Mouse (Mus musculus) liver, embryonic 12.5 days (tissue): Measurements from ENCODE around the gene Mllt10. TPM values are rescaled to one million over a fixed set of nuclear protein-coding genes. Genes with fewer than 3 reads are reported as not detected.

Source experiments
- ATAC-seq: fragments of 200-750 bp; cut with Nextera tagmentation; 2 replicates; pipeline ENCODE4 v1.8.0; 2017; ENCODE audit warnings: moderate number of reproducible peaks, mild to moderate bottlenecking, moderate library complexity
- H3K27ac ChIP-seq: fragments of 300-500 bp; sonication (generic); 2 replicates; pipeline ENCODE4 v1.5.1; 2016; ENCODE audit warnings: mild to moderate bottlenecking
- H3K27me3 ChIP-seq: fragments of 300-500 bp; sonication (generic); replicated peaks from 2 replicates; pipeline ENCODE4 v1.6.1; 2016; ENCODE audit warnings: mild to moderate bottlenecking, moderate library complexity
- H3K36me3 ChIP-seq: fragments of 300-500 bp; sonication (generic); 2 replicates; pipeline ENCODE4 v1.6.1; 2016; ENCODE audit warnings: mild to moderate bottlenecking, moderate library complexity
- H3K4me1 ChIP-seq: fragments of 300-500 bp; sonication (generic); 2 replicates; pipeline ENCODE4 v1.6.1; 2016
- H3K4me2 ChIP-seq: fragments of 300-500 bp; sonication (generic); 2 replicates; pipeline ENCODE4 v1.6.1; 2016; ENCODE audit warnings: mild to moderate bottlenecking, moderate library complexity
- H3K4me3 ChIP-seq: fragments of 300-500 bp; sonication (generic); 2 replicates; pipeline ENCODE4 v1.5.1; 2016; ENCODE audit warnings: mild to moderate bottlenecking, moderate library complexity
- H3K9ac ChIP-seq: fragments of 300-500 bp; sonication (generic); 2 replicates; pipeline ENCODE4 v1.6.1; 2016; ENCODE audit warnings: mild to moderate bottlenecking, moderate library complexity
- H3K9me3 ChIP-seq: fragments of 300-500 bp; sonication (generic); replicated peaks from 2 replicates; pipeline ENCODE4 v1.6.1; 2016; ENCODE audit warnings: mild to moderate bottlenecking, moderate library complexity
- WGBS: fragments of 180-500 bp; shearing (Covaris S2); methylation state at CpG from one replicate; pipeline ENCODE4 v1.1.7; 2016; ENCODE audit not compliant: insufficient replicate concordance; 5-methylcytosine and 5-hydroxymethylcytosine counted together
- polyA plus RNA-seq: library from polyadenylated mRNA; unstranded; fragments of >200 nt; fragmentation: Nextera tagmentation; extraction: Ambion mirVana; gene quantifications from 2 replicates; pipeline ENCODE4 v1.2.1, GENCODE M21; 2016

Gene Mllt10
- polyA plus RNA-seq, 1 experiment from 2014 or later: 39.2 TPM

GRCm38 (mm10) chr2:18139646-18140045 lies 84.6 kb downstream of the Mllt10 start:
- Histone ChIP-seq H3K4me1 (no peaks in the 10 kb centered on the region), H3K36me3 (peaks cover 66% of the 10 kb centered on the region), H3K9me3 (no peaks in the 10 kb centered on the region), H3K27me3 (no peaks in the 10 kb centered on the region), H3K27ac (no peak overlapping the region), H3K4me2 (no peak overlapping the region), H3K9ac (no peak overlapping the region), H3K4me3 (no peak overlapping the region)
- 90% methylated on average over 5 of the region's 5 CpGs for WGBS
- ATAC-seq: no peak

- Histone ChIP-seq H3K27me3 (no peaks in the 10 kb centered on the region), H3K9ac (no peak overlapping the region), H3K4me2 (no peak overlapping the region), H3K27ac (no peak overlapping the region), H3K9me3 (no peaks in the 10 kb centered on the region), H3K4me1 (no peaks in the 10 kb centered on the region), H3K36me3 (peaks cover 54% of the 10 kb centered on the region), H3K4me3 (no peak overlapping the region)
- no peak for ATAC-seq
- WGBS: 84% methylated on average over 3 of the region's 3 CpGs
These were observed 101.1 kb downstream of the Mllt10 start for GRCm38 (mm10) chr2:18156131-18156530.

GRCm38 (mm10) chr2:18159426-18159825 lies 104.4 kb downstream of the Mllt10 start:
- H3K9ac ChIP-seq: no peak overlapping the region
- H3K27me3 ChIP-seq: no peaks in the 10 kb centered on the region
- peaks cover 60% of the 10 kb centered on the region for H3K36me3 ChIP-seq
- no peak overlapping the region for H3K4me2 ChIP-seq
- ATAC-seq: no peak
- H3K4me3 ChIP-seq: no peak overlapping the region
- WGBS: 90% methylated on average over 3 of the region's 3 CpGs
- H3K9me3 ChIP-seq: no peaks in the 10 kb centered on the region
- no peaks in the 10 kb centered on the region for H3K4me1 ChIP-seq
- no peak overlapping the region for H3K27ac ChIP-seq

- 90% methylated on average over 5 of the region's 5 CpGs for WGBS
- Histone ChIP-seq H3K4me1 (no peaks in the 10 kb centered on the region), H3K27me3 (no peaks in the 10 kb centered on the region), H3K9me3 (no peaks in the 10 kb centered on the region), H3K9ac (no peak overlapping the region), H3K27ac (no peak overlapping the region), H3K36me3 (peaks cover 52% of the 10 kb centered on the region), H3K4me2 (no peak overlapping the region), H3K4me3 (no peak overlapping the region)
- ATAC-seq: no peak
These were observed 106.0 kb downstream of the Mllt10 start for GRCm38 (mm10) chr2:18160992-18161391.

- H3K9ac ChIP-seq: no peak overlapping the region
- H3K27ac ChIP-seq: no peak overlapping the region
- no peak overlapping the region for H3K4me3 ChIP-seq
- no peaks in the 10 kb centered on the region for H3K27me3 ChIP-seq
- H3K4me2 ChIP-seq: no peak overlapping the region
- H3K36me3 ChIP-seq: peaks cover 49% of the 10 kb centered on the region
- no peak for ATAC-seq
- H3K4me1 ChIP-seq: peaks cover 11% of the 10 kb centered on the region
- H3K9me3 ChIP-seq: no peaks in the 10 kb centered on the region
- 90% methylated on average over 2 of the region's 2 CpGs for WGBS
These were observed 110.5 kb downstream of the Mllt10 start for GRCm38 (mm10) chr2:18165511-18165910.

- no peak overlapping the region for H3K4me3 ChIP-seq
- H3K9me3 ChIP-seq: no peaks in the 10 kb centered on the region
- 0 out of 2 replicates have a peak overlapping the region, but pooled peaks have one; percentile 25 for H3K27ac ChIP-seq
- WGBS: 13% methylated on average over 1 of the region's 1 CpGs
- peaks cover 36% of the 10 kb centered on the region for H3K36me3 ChIP-seq
- ATAC-seq: peak; percentile 54
- H3K4me1 ChIP-seq: peaks cover 11% of the 10 kb centered on the region
- no peaks in the 10 kb centered on the region for H3K27me3 ChIP-seq
- H3K4me2 ChIP-seq: no peak overlapping the region
- H3K9ac ChIP-seq: no peak overlapping the region
These were observed 114.3 kb downstream of the Mllt10 start for GRCm38 (mm10) chr2:18169174-18169948.

GRCm38 (mm10) chr2:18175234-18175633 lies 120.2 kb downstream of the Mllt10 start:
- Histone ChIP-seq H3K9ac (no peak overlapping the region), H3K4me1 (no peaks in the 10 kb centered on the region), H3K9me3 (no peaks in the 10 kb centered on the region), H3K4me2 (no peak overlapping the region), H3K36me3 (peaks cover 61% of the 10 kb centered on the region), H3K27me3 (no peaks in the 10 kb centered on the region), H3K4me3 (no peak overlapping the region), H3K27ac (no peak overlapping the region)
- ATAC-seq: no peak
- 50% methylated on average over 1 of the region's 1 CpGs for WGBS

- no peaks in the 10 kb centered on the region for H3K27me3 ChIP-seq
- no peak for ATAC-seq
- no peak overlapping the region for H3K4me2 ChIP-seq
- H3K9ac ChIP-seq: no peak overlapping the region
- H3K36me3 ChIP-seq: peaks cover 70% of the 10 kb centered on the region
- H3K4me1 ChIP-seq: no peaks in the 10 kb centered on the region
- WGBS: 75% methylated on average over 3 of the region's 3 CpGs
- no peak overlapping the region for H3K4me3 ChIP-seq
- no peaks in the 10 kb centered on the region for H3K9me3 ChIP-seq
- H3K27ac ChIP-seq: no peak overlapping the region
These were observed 121.2 kb downstream of the Mllt10 start for GRCm38 (mm10) chr2:18176235-18176634.

GRCm38 (mm10) chr2:18180323-18180722 lies 125.3 kb downstream of the Mllt10 start:
- Histone ChIP-seq H3K9ac (no peak overlapping the region), H3K9me3 (no peaks in the 10 kb centered on the region), H3K4me2 (no peak overlapping the region), H3K27me3 (no peaks in the 10 kb centered on the region), H3K4me1 (no peaks in the 10 kb centered on the region), H3K4me3 (no peak overlapping the region), H3K27ac (no peak overlapping the region), H3K36me3 (peaks cover 88% of the 10 kb centered on the region)
- 84% methylated on average over 5 of the region's 5 CpGs for WGBS
- no peak for ATAC-seq

GRCm38 (mm10) chr2:18181631-18182030 lies 126.6 kb downstream of the Mllt10 start:
- Histone ChIP-seq H3K4me3 (no peak overlapping the region), H3K27ac (no peak overlapping the region), H3K36me3 (peaks cover 89% of the 10 kb centered on the region), H3K4me1 (no peaks in the 10 kb centered on the region), H3K27me3 (no peaks in the 10 kb centered on the region), H3K9ac (no peak overlapping the region), H3K4me2 (no peak overlapping the region), H3K9me3 (no peaks in the 10 kb centered on the region)
- 85% methylated on average over 3 of the region's 3 CpGs for WGBS
- no peak for ATAC-seq

- no peak overlapping the region for H3K4me3 ChIP-seq
- no peak overlapping the region for H3K27ac ChIP-seq
- H3K27me3 ChIP-seq: no peaks in the 10 kb centered on the region
- H3K9ac ChIP-seq: no peak overlapping the region
- H3K4me1 ChIP-seq: no peaks in the 10 kb centered on the region
- H3K36me3 ChIP-seq: peaks cover 94% of the 10 kb centered on the region
- H3K9me3 ChIP-seq: no peaks in the 10 kb centered on the region
- no peak overlapping the region for H3K4me2 ChIP-seq
- no peak for ATAC-seq
These were observed 128.0 kb downstream of the Mllt10 start for GRCm38 (mm10) chr2:18183079-18183478.

GRCm38 (mm10) chr2:18188367-18188766 lies 133.3 kb downstream of the Mllt10 start:
- no peaks in the 10 kb centered on the region for H3K27me3 ChIP-seq
- H3K4me2 ChIP-seq: no peak overlapping the region
- peaks cover 86% of the 10 kb centered on the region for H3K36me3 ChIP-seq
- 64% methylated on average over 2 of the region's 2 CpGs for WGBS
- H3K9me3 ChIP-seq: no peaks in the 10 kb centered on the region
- no peaks in the 10 kb centered on the region for H3K4me1 ChIP-seq
- no peak overlapping the region for H3K4me3 ChIP-seq
- ATAC-seq: no peak
- H3K9ac ChIP-seq: no peak overlapping the region
- H3K27ac ChIP-seq: no peak overlapping the region

- peaks cover 76% of the 10 kb centered on the region for H3K36me3 ChIP-seq
- H3K4me1 ChIP-seq: no peaks in the 10 kb centered on the region
- no peak overlapping the region for H3K4me2 ChIP-seq
- H3K27me3 ChIP-seq: no peaks in the 10 kb centered on the region
- H3K27ac ChIP-seq: no peak overlapping the region
- 82% methylated on average over 4 of the region's 4 CpGs for WGBS
- H3K9ac ChIP-seq: no peak overlapping the region
- ATAC-seq: no peak
- no peaks in the 10 kb centered on the region for H3K9me3 ChIP-seq
- no peak overlapping the region for H3K4me3 ChIP-seq
These were observed 140.2 kb downstream of the Mllt10 start for GRCm38 (mm10) chr2:18195285-18195684.
